Mouse (Mus musculus) adrenal gland, adult 8-10 months (tissue): ENCODE results near the gene Ppp3ca. TPM values are rescaled to one million over a fixed set of nuclear protein-coding genes. Genes with fewer than 3 reads are reported as not detected.

ENCODE experiments used
- DNase-seq: peaks from one replicate; pipeline ENCODE4 v3.0.0; 2022
- total RNA-seq, 4 experiments: library from RNA; stranded (reverse); gene quantifications; 2 replicates each; pipeline ENCODE4 v1.2.4; 2022

Ppp3ca gene
- total RNA-seq, 4 experiments from 2014 or later = 42.5 to 52.3 (median 49.2) TPM

DNA sequence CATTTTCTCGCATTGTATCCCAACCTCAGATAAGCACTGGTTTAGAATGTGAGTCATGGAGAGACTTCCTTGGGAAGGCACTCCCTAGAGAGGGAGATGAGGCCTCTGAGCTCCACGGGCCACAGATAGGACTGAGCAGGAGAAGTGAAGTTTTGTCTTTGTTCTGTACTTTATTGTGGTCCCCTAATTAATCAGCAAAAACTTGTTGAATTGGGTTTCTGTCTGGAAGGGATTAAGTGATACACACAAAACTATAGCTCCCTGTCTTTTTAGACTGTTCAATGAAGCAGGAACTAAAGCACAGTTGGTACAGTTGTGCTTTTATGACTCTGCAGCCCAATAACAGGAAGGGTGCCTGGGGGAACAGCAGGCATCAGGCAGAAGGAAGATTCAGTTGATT, 95.6 kb downstream of the Ppp3ca start:
- no peak for DNase-seq

GRCm38 (mm10) chr3:136768775-136769485, 99.0 kb downstream of the Ppp3ca start:
- DNase-seq = no peak

DNA sequence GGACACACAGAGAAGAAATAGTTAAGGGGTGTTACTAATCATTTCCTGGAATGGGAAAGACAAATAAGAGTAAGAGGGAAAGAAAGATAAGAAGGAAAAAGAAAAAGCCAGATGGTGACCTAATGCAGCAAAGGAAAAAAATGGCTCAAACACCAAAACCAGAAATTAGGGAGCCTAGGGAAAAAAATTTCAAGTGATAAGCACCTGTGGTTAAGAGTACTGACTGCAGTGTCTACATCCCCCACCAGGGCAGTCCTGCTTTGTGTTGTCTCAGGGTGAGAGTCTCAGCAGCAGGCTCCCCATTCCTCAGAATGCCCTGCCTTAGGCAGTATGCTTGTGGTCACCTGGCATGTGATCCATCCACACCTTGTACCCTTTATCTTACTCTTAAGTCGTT, 99.6 kb downstream of the Ppp3ca start:
- no peak for DNase-seq

- no peak for DNase-seq
Observed at GRCm38 (mm10) chr3:136771700-136772099, 101.8 kb downstream of the Ppp3ca start.

DNA sequence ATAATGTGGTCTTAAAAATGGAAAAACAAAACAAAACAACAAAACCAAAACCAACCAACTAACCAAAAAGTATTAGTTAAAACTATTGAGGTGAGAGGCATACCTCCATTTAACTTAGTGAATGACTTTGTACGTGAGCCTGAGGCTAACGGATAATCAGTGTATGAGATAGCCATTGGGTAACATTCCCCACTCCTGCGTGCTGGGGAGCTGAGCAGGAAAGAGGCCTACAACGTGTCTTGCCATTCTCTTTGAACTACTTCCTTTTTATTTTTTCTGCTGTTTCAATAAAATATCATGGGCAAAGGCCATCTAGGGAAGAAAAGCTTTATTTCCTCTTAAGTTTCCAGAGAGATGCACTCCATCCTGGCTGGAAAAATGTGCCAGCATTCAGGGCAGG, 103.3 kb downstream of the Ppp3ca start:
- DNase-seq = no peak

DNA sequence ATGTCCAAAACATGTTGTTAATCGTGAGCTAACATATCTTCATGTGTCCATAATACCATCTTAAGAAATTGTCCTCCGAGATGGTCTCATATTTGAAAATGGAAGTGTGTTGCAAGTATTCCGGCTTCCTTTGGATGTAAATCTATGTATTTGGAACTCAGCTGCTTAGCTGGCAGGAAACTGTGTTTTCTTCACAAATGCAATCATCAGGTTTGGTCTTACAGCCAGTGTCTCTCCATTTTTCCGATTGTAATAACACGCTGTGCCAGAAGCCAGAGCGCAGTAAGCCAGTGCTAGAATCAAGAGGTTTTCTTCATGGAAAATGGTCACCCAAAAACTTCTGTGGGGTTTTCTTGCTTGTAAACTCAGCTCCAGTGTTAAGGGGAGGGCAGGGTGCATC, 104.3 kb downstream of the Ppp3ca start:
- DNase-seq = no peak

- no peak for DNase-seq
Observed at GRCm38 (mm10) chr3:136776525-136776924, 106.6 kb downstream of the Ppp3ca start.

- no peak for DNase-seq
Observed at GRCm38 (mm10) chr3:136777380-136777779, 107.5 kb downstream of the Ppp3ca start.

GRCm38 (mm10) chr3:136777787-136778216, 107.9 kb downstream of the Ppp3ca start:
- no peak for DNase-seq

GRCm38 (mm10) chr3:136780321-136780720, 110.4 kb downstream of the Ppp3ca start:
- DNase-seq = no peak

- DNase-seq = no peak
Observed at GRCm38 (mm10) chr3:136782058-136782457, 112.1 kb downstream of the Ppp3ca start.

- no peak for DNase-seq
Observed at GRCm38 (mm10) chr3:136785686-136786085, 115.8 kb downstream of the Ppp3ca start.

DNA sequence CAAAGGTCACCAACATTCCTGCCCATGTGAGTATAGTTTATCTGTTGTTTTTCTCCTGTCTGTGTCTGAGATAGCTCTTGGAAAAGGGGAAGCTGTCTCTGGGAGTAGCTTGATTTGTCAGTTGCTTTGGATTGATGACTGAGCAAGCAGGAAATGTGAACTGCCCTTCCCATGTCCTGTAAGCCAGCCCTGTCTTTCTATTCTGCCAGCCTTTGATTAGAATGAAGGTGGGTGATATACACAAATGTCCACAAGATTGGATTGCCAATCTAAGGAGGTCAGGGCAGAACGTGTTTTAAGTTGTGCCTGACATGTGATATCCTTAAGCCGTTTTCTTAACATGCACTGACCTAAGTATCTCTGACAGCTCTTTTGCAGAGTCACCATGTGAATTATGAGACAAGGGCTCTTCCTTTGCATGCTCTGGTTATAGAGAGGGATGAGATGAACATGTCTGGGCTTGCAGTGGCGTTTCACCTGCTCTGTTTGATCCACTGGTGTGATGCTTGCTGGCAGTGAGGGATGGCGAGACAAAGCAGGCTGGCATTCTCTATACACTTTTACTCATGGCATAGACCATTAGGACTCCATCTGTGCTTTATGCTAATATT, 120.4 kb downstream of the Ppp3ca start:
- no peak for DNase-seq

DNA sequence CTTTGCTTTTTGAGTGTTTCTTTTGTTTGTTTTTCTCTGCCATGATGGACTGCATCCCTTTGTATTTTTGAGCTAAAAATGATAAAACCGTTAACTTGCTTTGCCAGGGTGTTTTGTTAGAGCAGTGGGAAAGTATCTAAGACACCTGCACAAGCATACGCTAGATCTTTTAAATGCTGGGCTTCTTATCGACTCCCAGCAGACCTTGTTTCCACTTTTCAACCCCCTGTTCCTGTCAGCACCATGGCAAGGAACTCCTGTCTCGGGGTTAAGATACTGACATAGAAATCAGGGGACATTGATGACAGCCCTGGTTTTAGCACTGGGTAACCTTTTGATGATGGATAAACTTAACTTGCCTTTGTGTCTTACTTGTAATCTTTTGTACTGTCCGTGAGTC, 121.5 kb downstream of the Ppp3ca start:
- DNase-seq = no peak

GRCm38 (mm10) chr3:136791946-136792345, 122.0 kb downstream of the Ppp3ca start:
- no peak for DNase-seq

DNA sequence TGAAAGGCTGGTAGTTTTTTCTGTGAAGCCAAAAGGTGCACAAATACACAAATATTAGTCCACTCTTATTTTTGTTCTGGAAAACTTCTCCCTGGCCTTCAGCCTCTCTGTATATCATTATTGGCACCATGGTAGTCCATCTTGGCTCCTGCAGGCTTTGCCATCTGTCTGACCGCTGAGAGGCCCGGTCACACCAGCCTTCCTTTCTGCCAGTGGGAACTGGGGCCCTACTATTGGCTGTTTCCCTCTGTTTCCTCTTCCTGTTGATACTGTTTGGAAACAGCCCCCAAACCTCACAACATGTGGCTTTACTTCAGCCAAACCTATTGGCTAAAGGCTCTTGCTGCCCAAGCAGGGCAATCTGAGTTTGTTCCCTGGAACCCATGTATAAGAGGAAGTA, 123.5 kb downstream of the Ppp3ca start:
- no peak for DNase-seq

- no peak for DNase-seq
Observed at GRCm38 (mm10) chr3:136794426-136795217, 124.7 kb downstream of the Ppp3ca start.

DNA sequence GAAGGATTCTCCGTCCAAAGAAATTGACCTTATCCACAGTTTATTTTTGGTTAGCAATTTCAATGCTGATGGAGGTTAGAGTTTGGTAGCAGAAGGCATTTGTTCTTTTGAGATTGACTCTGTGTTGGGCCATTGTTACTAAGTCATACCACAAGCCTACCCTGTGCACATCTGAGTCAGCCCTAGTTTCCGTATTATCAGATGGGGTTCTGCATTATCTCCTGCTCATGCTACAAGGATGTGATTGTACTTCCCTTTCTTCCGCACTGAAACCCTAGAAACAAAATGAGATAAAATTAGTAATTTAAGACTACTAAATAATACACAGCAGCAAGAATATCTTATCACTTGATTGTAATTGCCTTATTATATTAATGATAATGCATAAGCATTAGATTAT, 129.0 kb downstream of the Ppp3ca start:
- no peak for DNase-seq

DNA sequence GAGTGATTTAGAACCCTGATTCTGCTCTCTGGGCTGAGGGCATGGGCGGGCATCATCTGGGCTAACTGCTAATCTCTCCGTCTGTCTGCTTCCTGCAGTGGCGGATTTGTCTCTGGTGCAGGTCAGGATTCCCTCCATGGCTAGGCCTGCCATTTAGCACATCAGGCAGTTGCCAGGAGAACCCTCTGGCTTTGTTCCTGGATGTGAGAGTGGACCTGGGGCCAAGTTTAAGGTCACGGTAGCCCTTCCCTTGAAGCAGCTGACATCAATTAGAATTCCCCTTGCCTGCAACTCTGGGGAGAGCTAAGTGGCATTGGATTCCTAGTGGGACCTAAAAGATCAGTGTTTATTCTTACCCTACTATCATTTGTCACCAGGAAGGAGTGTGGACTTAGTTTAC, 132.7 kb downstream of the Ppp3ca start:
- DNase-seq = no peak

- DNase-seq = no peak
Observed at GRCm38 (mm10) chr3:136805897-136806296, 136.0 kb downstream of the Ppp3ca start.

GRCm38 (mm10) chr3:136810271-136810670, 140.3 kb downstream of the Ppp3ca start:
- DNase-seq = no peak

- no peak for DNase-seq
Observed at GRCm38 (mm10) chr3:136812162-136812561, 142.2 kb downstream of the Ppp3ca start.

- no peak for DNase-seq
Observed at GRCm38 (mm10) chr3:136812791-136813190, 142.9 kb downstream of the Ppp3ca start.

GRCm38 (mm10) chr3:136813886-136814285, 144.0 kb downstream of the Ppp3ca start:
- no peak for DNase-seq
